Mouse (Mus musculus): ENCODE results near the gene Nfs1. TPM values are rescaled to one million over a fixed set of nuclear protein-coding genes. Genes with fewer than 3 reads are reported as not detected.
A peak's percentile ranks its signal among the peaks of the same experiment; 100 is the strongest.
"Not testable (repeated sequence)": the region's sequence is repeated elsewhere in the genome, so short reads cannot be mapped to it uniquely, and the experiment has no call there.

Gene Nfs1
- polyA plus RNA-seq, 1 experiment from 2014 or later, result 55.7 TPM

DNA sequence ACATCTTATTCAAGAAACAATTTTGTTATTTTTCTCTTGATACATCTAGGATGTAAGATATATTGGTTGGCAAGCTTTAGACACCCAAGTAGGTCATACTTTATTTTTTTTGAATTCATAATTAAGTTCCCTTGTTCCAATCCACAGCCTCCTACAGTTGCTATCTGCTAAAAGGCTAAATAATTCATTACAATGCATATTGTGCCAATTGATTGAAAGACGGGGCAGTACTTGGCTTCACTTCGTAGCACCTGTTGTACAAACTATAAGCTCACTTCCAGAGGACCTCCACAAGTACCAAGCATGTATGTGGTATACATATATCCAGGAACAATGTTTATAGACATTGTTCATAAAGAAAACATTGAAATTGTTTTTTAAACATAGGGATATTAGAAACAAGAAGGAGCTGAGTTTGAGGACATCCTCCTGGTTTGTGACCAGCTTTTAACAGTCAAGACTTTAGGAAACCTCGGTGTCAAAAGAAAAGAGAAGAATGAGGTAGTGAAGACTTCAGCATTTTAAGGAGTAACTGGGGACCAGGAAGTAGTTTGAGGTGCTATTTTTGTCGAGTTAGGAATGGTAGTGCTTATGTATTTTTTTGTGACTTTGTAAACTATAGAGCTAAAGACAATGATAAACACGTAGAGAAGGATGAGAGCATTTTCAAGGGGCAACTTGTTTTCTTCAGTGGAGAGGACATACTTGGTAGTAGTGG lies 2.4 kb upstream of the Nfs1 start:
- in situ Hi-C loops (cut with MboI; ENCODE audit: low pct_unique_long_range_greater_than_20kb), result loop anchor here (25.0 kb wide), 2 partner anchors 184 to 309 kb away; partner anchors contain the start of genes Cep250, Eif6 and Fam83c
- CTCF ChIA-PET, result interaction anchor here (1.4 to 2.4 kb wide), 3 partner anchors 13 to 18 kb away, joined by 3 to 7 read pairs (median 3); no protein-coding TSS in a partner anchor
- TF ChIP-seq CTCF (IDR thresholded peaks at IDR 0.05), result no peak
- no peaks in the 10 kb centered on the region for H3K27me3 ChIP-seq
- DNase-seq (ENCODE audit: low read depth, low spot score) (no peak), ATAC-seq (no peak)
- POLR2A ChIA-PET, result interaction anchor here (0.5 to 0.7 kb wide), 3 partner anchors 18 to 956 kb away, joined by 4 to 7 read pairs (median 7); no protein-coding TSS in a partner anchor

DNA sequence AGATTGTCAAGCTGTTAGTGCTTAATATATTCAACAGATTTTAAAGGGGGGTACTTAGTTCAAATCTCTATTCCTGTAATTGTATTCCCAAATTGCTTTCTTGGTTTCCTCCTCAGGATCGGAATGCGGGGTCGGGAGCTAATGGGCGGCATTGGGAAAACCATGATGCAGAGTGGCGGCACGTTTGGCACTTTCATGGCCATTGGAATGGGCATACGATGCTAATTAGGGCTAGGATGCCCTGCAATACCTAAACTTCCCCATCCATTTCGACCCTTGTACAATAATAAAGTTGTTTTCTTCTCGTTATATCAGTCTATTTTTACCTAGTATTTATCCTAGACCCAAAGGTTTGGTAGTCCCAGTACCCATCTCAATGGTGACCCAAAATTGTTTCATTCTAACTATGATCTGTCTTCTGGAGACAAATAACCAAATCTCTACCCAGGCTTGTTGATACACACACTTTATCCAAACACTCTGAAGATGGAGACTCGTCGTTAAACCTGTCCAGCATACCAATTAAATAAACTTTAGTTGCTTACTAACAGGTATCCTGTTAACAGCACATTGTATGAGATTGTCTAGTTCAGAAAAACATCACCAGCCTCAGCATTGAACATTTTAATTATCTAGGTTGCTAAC lies 1.6 kb upstream of the Nfs1 start:
- ATAC-seq (no peak), DNase-seq (ENCODE audit: low read depth, low spot score) (no peak)
- ChIA-PET CTCF (interaction anchor here (1.5 kb wide), 1 partner anchor 12 kb away, joined by 3 read pairs; no protein-coding TSS in a partner anchor), POLR2A (interaction anchor here (0.6 kb wide), 1 partner anchor 34 kb away, joined by 4 read pairs; the partner anchor contains the start of genes Cpne1 and Rbm12)
- TF ChIP-seq CTCF (IDR thresholded peaks at IDR 0.05), result no peak
- in situ Hi-C loops (cut with MboI; ENCODE audit: low pct_unique_long_range_greater_than_20kb), result loop anchor here (25.0 kb wide), 2 partner anchors 183 to 308 kb away; partner anchors contain the start of genes Cep250, Eif6 and Fam83c
- H3K27me3 ChIP-seq, result no peaks in the 10 kb centered on the region

DNA sequence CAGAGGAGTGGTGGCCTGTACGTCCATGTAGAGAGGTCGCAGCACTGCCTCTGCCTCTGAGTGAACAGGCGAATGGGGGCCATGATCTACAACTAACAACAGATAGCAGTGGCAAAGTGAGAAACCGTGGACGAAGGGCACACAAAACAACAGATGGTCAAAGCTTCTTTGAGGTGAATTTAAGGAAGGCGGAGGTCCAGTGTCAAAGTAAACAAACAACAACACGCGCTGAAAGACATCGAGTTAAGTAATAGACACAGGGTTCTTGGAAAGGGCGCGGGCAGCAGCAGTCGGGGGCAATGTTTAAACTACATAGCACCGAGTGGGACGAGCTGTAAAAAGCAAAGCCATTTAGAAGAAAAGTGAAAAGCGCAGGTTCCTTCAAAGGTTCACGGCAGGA lies 619 bp downstream of the Nfs1 start:
- ATAC-seq, result no peak
- no peak for DNase-seq (ENCODE audit: low read depth, low spot score)
- TF ChIP-seq CTCF (IDR thresholded peaks at IDR 0.05), result no peak
- CTCF ChIA-PET, result interaction anchor here (0.9 kb wide), 1 partner anchor 12 kb away, joined by 3 read pairs; no protein-coding TSS in a partner anchor
- in situ Hi-C loops (cut with MboI; ENCODE audit: low pct_unique_long_range_greater_than_20kb), result loop anchor here (5.0 to 25.0 kb wide), 3 partner anchors 136 to 306 kb away; partner anchors contain the start of genes 6430550D23Rik, Cep250, Eif6 and Ergic3
- POLR2A ChIA-PET, result no interaction called here
- no peaks in the 10 kb centered on the region for H3K27me3 ChIP-seq

DNA sequence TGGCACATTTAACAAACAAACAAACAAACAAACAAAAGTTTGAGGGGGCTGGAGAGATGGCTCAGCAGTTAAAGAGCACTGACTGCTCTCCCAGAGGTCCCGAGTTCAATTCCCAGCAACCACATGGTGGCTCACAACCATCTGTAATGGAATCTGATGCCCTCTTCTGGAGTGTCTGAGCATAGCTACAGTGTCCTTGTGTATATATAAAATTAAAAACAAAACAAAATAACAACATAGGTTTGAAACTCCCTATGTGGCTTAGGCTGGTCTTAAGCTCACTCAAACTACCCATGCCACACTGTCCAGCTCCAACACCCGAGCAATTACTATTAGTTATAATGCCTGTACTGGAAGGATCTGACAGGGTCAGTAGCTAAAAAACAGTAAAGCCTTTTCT lies 1.2 kb downstream of the Nfs1 start:
- in situ Hi-C loops (cut with MboI; ENCODE audit: low pct_unique_long_range_greater_than_20kb), result loop anchor here (5.0 to 25.0 kb wide), 3 partner anchors 136 to 306 kb away; partner anchors contain the start of genes 6430550D23Rik, Cep250, Eif6 and Ergic3
- DNase-seq (ENCODE audit: low read depth, low spot score) (no peak), ATAC-seq (no peak)
- no peaks in the 10 kb centered on the region for H3K27me3 ChIP-seq
- POLR2A ChIA-PET, result no interaction called here
- peak; percentile 61 for TF ChIP-seq CTCF (IDR thresholded peaks at IDR 0.05)
- CTCF ChIA-PET, result interaction anchor here (0.9 kb wide), 1 partner anchor 11 kb away, joined by 3 read pairs; no protein-coding TSS in a partner anchor

DNA sequence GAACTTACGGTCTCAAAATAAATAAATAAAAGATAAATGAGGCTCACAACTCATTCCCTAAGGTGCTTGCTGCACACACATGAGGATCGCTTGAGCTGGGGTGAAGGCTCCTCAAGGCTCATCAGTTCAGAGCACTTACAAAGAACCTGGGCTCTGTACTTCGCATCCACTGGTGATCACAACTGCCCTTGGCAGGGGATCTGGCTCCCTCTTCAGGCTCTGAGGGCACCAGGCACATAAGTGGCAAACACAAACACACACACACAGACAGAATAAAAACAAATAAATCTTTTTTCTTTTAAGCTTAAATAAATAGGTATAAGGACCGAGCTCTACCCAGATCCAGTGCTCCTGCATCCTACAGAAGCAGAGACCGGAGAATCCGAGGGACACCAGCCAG lies 8.3 kb downstream of the Nfs1 start:
- CTCF ChIA-PET, result interaction anchor here (0.8 kb wide), 1 partner anchor 9 kb away, joined by 3 read pairs; the partner anchor contains the start of gene Gm28036
- no peak for DNase-seq (ENCODE audit: low read depth, low spot score)
- POLR2A ChIA-PET, result no interaction called here
- ATAC-seq, result no peak
- H3K27me3 ChIP-seq, result no peaks in the 10 kb centered on the region
- in situ Hi-C loops (cut with MboI; ENCODE audit: low pct_unique_long_range_greater_than_20kb), result loop anchor here (25.0 kb wide), 2 partner anchors 173 to 298 kb away; partner anchors contain the start of genes Cep250, Eif6 and Fam83c
- peak; percentile 51 for TF ChIP-seq CTCF (IDR thresholded peaks at IDR 0.05)

DNA sequence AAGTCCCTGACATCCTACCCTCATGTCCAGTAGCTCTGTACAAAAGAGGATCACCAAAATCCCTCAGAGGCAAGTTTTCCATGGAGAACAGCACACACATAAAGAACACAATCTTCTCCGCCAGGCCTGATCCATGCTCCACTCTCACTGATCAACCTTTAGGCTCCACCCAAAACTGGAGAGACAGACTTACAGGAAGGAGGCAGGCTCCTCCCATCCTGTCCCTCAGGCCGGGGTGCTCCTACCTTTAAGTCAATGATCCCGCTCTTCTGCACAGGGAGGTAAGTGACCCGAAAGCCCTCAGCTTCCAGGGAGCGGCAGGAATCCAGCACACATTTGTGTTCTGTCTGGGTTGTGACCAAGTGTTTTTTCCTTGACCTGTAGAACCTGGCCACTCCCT lies 9.8 kb downstream of the Nfs1 start:
- ATAC-seq (no peak), DNase-seq (ENCODE audit: low read depth, low spot score) (no peak)
- H3K27me3 ChIP-seq, result no peaks in the 10 kb centered on the region
- POLR2A ChIA-PET, result interaction anchor here (0.5 kb wide), 1 partner anchor 22 kb away, joined by 4 read pairs; the partner anchor contains the start of genes Cpne1 and Rbm12
- CTCF ChIA-PET, result interaction anchor here (0.7 kb wide), 1 partner anchor 12 kb away, joined by 3 read pairs; no protein-coding TSS in a partner anchor
- TF ChIP-seq CTCF (IDR thresholded peaks at IDR 0.05), result no peak
- in situ Hi-C loops (cut with MboI; ENCODE audit: low pct_unique_long_range_greater_than_20kb), result loop anchor here (25.0 kb wide), 2 partner anchors 172 to 297 kb away; partner anchors contain the start of genes Cep250, Eif6 and Fam83c

DNA sequence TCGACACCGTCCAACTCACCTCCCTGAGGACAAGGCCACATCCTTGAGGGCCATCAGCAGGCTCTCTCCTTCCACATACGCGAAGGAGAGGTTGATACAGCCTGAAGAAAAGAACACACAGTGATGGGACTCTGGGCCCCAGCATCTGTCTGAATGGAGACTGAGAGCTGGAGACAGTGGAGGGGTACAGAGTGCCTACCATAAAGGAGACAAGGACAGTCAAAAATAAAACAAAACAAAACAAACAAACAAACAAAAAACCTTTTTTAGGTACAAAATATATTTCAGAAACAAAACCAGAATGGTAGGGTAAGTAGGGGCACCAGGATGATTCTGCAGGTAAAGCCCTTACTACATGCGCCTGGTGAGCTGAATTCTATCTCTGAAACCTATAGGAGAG lies 17.0 kb downstream of the Nfs1 start, which contains the start of gene Gm28036:
Gene Gm28036, minus strand, starts transcription at position 101 of the 400 bp plus-strand sequence.
- no peak for DNase-seq (ENCODE audit: low read depth, low spot score)
- CTCF ChIA-PET, result interaction anchor here (1.2 to 1.5 kb wide), 2 partner anchors 9 to 13 kb away, joined by 3 read pairs; no protein-coding TSS in a partner anchor
- in situ Hi-C loops (cut with MboI; ENCODE audit: low pct_unique_long_range_greater_than_20kb), result loop anchor here (25.0 kb wide), 2 partner anchors 165 to 290 kb away; partner anchors contain the start of genes Cep250, Eif6 and Fam83c
- TF ChIP-seq CTCF (IDR thresholded peaks at IDR 0.05), result no peak
- no peaks in the 10 kb centered on the region for H3K27me3 ChIP-seq
- POLR2A ChIA-PET, result no interaction called here
- no peak for ATAC-seq

DNA sequence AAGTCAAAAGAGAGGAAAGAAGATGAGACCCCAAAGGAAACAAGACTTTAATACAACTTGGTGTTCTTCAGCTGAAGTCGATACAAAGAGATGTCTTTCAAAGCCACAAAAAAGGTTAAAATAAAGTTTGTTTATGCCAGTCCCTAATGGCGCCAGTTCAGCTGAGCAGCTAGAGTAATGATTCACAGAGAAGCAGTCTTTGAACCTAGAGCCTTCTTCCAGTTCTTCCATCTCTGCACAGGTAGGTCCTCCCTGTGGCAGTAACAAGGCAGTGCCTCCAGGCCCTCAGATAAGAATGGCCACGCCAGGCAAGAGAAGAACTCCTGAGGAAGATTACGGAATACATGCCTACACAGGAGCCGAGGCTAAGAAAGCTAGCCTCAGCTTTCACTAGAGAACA lies 20.3 kb downstream of the Nfs1 start:
- ChIA-PET POLR2A (no interaction called here), CTCF (interaction anchor here (1.0 kb wide), 1 partner anchor 16 kb away, joined by 3 read pairs; no protein-coding TSS in a partner anchor)
- TF ChIP-seq CTCF (IDR thresholded peaks at IDR 0.05), result no peak
- in situ Hi-C loops (cut with MboI; ENCODE audit: low pct_unique_long_range_greater_than_20kb), result no loop called here
- no peak for ATAC-seq
- no peaks in the 10 kb centered on the region for H3K27me3 ChIP-seq
- no peak for DNase-seq (ENCODE audit: low read depth, low spot score)

DNA sequence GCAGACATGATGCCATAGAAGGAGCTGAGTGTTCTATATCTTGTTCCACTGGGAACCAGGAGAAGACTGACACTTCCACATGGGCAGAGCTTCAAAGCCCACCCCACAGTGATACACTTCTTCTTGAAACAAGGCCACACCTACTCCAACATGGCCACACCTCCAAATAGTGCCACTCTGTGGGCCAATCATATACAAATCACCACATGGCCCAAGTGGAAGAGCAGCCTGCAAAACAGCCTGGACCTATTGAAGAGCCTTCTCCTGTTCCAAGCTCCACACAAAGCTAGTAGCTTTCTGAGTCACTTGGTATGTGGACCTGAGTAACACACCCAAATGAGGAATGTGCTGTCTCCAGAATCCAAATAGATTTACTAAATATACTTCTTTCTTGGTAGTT lies 24.4 kb downstream of the Nfs1 start:
- no peaks in the 10 kb centered on the region for H3K27me3 ChIP-seq
- DNase-seq (ENCODE audit: low read depth, low spot score) (no peak), ATAC-seq (no peak)
- CTCF ChIA-PET, result interaction anchor here (1.1 kb wide), 1 partner anchor 11 kb away, joined by 3 read pairs; no protein-coding TSS in a partner anchor
- POLR2A ChIA-PET, result no interaction called here
- no peak for TF ChIP-seq CTCF (IDR thresholded peaks at IDR 0.05)
- in situ Hi-C loops (cut with MboI; ENCODE audit: low pct_unique_long_range_greater_than_20kb), result no loop called here

DNA sequence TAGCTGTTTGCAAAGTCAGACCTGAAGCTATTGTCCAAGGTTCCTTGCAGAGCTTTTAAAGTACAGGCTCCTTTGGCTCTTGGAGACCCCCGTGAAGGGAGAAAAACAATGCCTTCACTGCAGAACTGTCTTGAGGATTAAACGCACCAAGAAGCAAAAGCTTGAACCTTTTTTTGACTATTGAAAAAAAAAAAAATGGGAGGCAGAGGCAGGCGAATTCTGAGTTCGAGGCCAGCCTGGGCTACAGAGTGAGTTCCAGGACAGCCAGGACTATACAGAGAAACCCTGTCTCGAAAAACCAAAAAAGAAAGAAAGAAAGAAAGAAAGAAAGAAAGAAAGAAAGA lies 31.9 kb downstream of the Nfs1 start:
- POLR2A ChIA-PET, result interaction anchor here (0.7 to 1.1 kb wide), 5 partner anchors 22 to 1200 kb away, joined by 3 to 4 read pairs (median 4); no protein-coding TSS in a partner anchor

More for the DNA sequence above, 31.9 kb downstream of the Nfs1 start:
- ATAC-seq; DNase-seq (ENCODE audit: low read depth, low spot score); in situ Hi-C loops (cut with MboI; ENCODE audit: low pct_unique_long_range_greater_than_20kb); H3K27me3 ChIP-seq: not testable (repeated sequence)
- CTCF ChIA-PET, result interaction anchor here (1.0 kb wide), 2 partner anchors 10 to 19 kb away, joined by 3 read pairs; no protein-coding TSS in a partner anchor
